Comparison of ENCODE assay signal across 8 mouse cellular contexts in the genomic region with DNA sequence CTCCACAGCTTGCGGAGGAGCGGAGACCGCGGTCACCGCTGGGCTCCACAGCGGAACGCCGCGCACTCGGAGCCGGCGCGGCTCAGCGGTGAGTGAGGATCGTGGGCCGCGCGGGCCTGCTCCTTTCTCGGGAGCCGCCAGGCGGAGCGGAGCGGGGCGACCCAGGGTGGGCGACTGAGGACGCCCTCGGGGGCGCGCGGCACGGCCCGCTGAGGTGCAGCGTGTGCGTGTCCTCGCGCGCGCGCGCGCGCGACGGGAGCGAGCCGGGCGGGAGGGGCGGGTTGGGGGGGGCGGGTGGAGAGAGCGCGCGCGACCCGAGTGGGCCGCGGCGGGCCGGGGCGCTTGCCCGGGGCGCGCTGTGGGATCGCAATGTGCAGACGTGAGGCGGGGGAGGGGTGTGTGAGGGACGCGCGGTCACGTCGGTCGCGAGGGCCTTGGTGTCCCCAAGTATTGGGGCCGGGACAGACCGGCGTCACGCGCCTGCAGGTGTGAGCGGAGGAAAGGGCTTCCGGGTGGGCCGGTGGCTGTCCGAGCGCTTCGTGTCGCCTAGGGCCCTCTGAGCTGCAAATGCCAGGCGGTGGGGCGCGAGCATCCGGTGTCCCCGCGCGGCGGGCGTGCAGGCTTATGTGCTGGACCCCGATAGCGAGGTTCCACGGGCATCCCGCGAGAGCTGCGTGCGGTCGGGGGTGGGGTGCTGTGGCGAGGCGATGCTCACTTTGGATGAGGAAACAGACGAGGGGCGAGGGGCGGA. TPM values are rescaled to one million over a fixed set of nuclear protein-coding genes. Genes with fewer than 3 reads are reported as not detected.
DNase-seq lines count a peak whose midpoint lies in the region; ATAC-seq lines count a peak whose summit lies in the region.

No protein-coding gene starts in this region.

- WGBS in hindbrain, embryonic 14.5 days, result under 1% methylated on average over 67 of the region's 106 CpGs

- H3K27ac ChIP-seq in hindbrain, embryonic 14.5 days, result peak overlapping the region; percentile 90

- intact Hi-C loops in left cerebral cortex, postnatal 10 days (cut with DNase I), result loop anchor here (5.0 to 10.0 kb wide), 2 partner anchors 86 to 163 kb away; no protein-coding TSS in a partner anchor

- no peaks in the 10 kb centered on the region for H3K27me3 ChIP-seq in hindbrain, embryonic 14.5 days (ENCODE audit: control insufficient read depth, insufficient read depth, low read length)

- peak overlapping the region; percentile 85 for H3K4me2 ChIP-seq in hindbrain, embryonic 14.5 days (replicated peaks)

- H3K9me3 ChIP-seq in hindbrain, embryonic 14.5 days (ENCODE audit: control insufficient read depth, low read length), result no peaks in the 10 kb centered on the region

- ATAC-seq in hindbrain, embryonic 14.5 days (ENCODE audit: low FRiP score), result peak; percentile 34; the same call in 1 of the 2 replicates
- ATAC-seq in megakaryocyte, adult 5-6 weeks (ENCODE audit: poor library complexity, severe bottlenecking), result peak; percentile 8
- no peak for ATAC-seq in activated CD4-positive, CD25-positive, alpha-beta regulatory T cell, adult 4 months

- DNase-seq in R1 (ENCODE audit: low read depth, low spot score), result peak; percentile 73
- peak; percentile 78 to 81 for DNase-seq in cerebellum, postnatal 25 days
- DNase-seq in frontal cortex, postnatal 36 days (ENCODE audit: low spot score in 2 of 2), result peak; percentile 51 to 67
- DNase-seq in hindbrain, embryonic 14.5 days (ENCODE audit: low spot score), result peak; percentile 58
- DNase-seq in left cerebral cortex, postnatal 10 days (ENCODE audit: extremely low spot score in 1 of 2, low spot score in 2 of 2), result peak; percentile 70 to 90
- peak; percentile 85 to 90 for DNase-seq in right cerebral cortex, postnatal 10 days (ENCODE audit: low spot score in 2 of 2)

- peak overlapping the region; percentile 95 for H3K4me3 ChIP-seq in hindbrain, embryonic 14.5 days (replicated peaks; ENCODE audit: low read length)

- no peaks in the 10 kb centered on the region for H3K36me3 ChIP-seq in hindbrain, embryonic 14.5 days (replicated peaks; ENCODE audit: control insufficient read depth, insufficient read depth)

- peak overlapping the region; percentile 88 for H3K9ac ChIP-seq in hindbrain, embryonic 14.5 days

- peaks cover 21% of the 10 kb centered on the region for H3K4me1 ChIP-seq in hindbrain, embryonic 14.5 days (replicated peaks; ENCODE audit: control insufficient read depth, insufficient read depth, low read length)

RNA-seq across cellular contexts. Expression of a gene that starts 0.5 kb away (rescaled TPM):
- 19.0 and 27.9 TPM in 2 replicates for polyA plus RNA-seq in hindbrain, embryonic 14.5 days (2014; fragmentation: Nextera tagmentation; extraction: Ambion mirVana)
- 100 to 1,000 TPM; 127 to 130 TPM for total RNA-seq in left cerebral cortex, postnatal 10 days (2021)
- 41.6 and 54.7 TPM in 2 replicates for total RNA-seq in megakaryocyte, adult 5-6 weeks (2015)
- total RNA-seq in megakaryocyte, adult 5-6 weeks (2017), result 32.1 and 40.2 TPM in 2 replicates
- 10 to 100 TPM; 35.6 to 58.6 TPM for polyA plus RNA-seq in activated CD4-positive, CD25-positive, alpha-beta regulatory T cell, adult 4 months (2017; shearing (Covaris generic))

RNA-seq across cellular contexts. Expression of a gene that starts 39.9 kb away (rescaled TPM):
- 0.07 and 0.20 TPM in 2 replicates for polyA plus RNA-seq in hindbrain, embryonic 14.5 days (2014; fragmentation: Nextera tagmentation; extraction: Ambion mirVana)
- under 1 TPM; 0.54 to 0.57 TPM for total RNA-seq in left cerebral cortex, postnatal 10 days (2021)
- total RNA-seq in megakaryocyte, adult 5-6 weeks (2015), result 1.0 and 1.5 TPM in 2 replicates
- 1.7 and 2.6 TPM in 2 replicates for total RNA-seq in megakaryocyte, adult 5-6 weeks (2017)
- not detected for polyA plus RNA-seq in activated CD4-positive, CD25-positive, alpha-beta regulatory T cell, adult 4 months (2017; shearing (Covaris generic))
